Mouse (Mus musculus): ENCODE results near the gene Fbn1.

GRCm38 (mm10) chr2:125375301-125375700 lies 132.5 kb downstream of the Fbn1 start:
- TF ChIP-seq CTCF (IDR thresholded peaks at IDR 0.05; ENCODE audit: low read depth) (no peak), EP300 (optimal IDR thresholded peaks at IDR 0.05) (no peak)

All from stomach, postnatal 0 days (tissue).